Comparison of ENCODE assay signal across 18 mouse cellular contexts in genomic region chr17:8870848-8871247, GRCm38 (mm10).
DNase-seq lines count a peak whose midpoint lies in the region; ATAC-seq lines count a peak whose summit lies in the region.
"Had no signal": no experiment of that assay in that cellular context is flagged by ENCODE, and none has a peak within 500 bp of the region (broad histone marks: within the 10 kb centered on the region; RNA-seq: fewer than 3 reads in every experiment).

No protein-coding gene starts in this region.

- H3K27ac ChIP-seq in hindbrain, embryonic 14.5 days = no peak overlapping the region
- no peak overlapping the region for H3K27ac ChIP-seq in forebrain, embryonic 15.5 days (replicated peaks)
- H3K27ac ChIP-seq: embryonic facial prominence, embryonic 10.5 days; embryonic facial prominence, embryonic 12.5 days; forebrain, embryonic 13.5 days had no signal

- no peaks in the 10 kb centered on the region for H3K36me3 ChIP-seq in megakaryocyte, embryonic 14.5 days (replicated peaks; ENCODE audit: low read length)
- H3K36me3 ChIP-seq in hindbrain, embryonic 14.5 days (replicated peaks; ENCODE audit: control insufficient read depth, insufficient read depth) = no peaks in the 10 kb centered on the region
- H3K36me3 ChIP-seq in forebrain, embryonic 15.5 days = 0 out of 2 replicates have a peak, but pooled peaks cover 3% of the 10 kb centered on the region
- H3K36me3 ChIP-seq: embryonic facial prominence, embryonic 10.5 days; embryonic facial prominence, embryonic 12.5 days had no signal

- no peak overlapping the region for H3K9ac ChIP-seq in hindbrain, embryonic 14.5 days
- no peak overlapping the region for H3K9ac ChIP-seq in forebrain, embryonic 15.5 days (replicated peaks)
- H3K9ac ChIP-seq: embryonic facial prominence, embryonic 12.5 days; forebrain, embryonic 13.5 days had no signal

- H3K9me3 ChIP-seq in megakaryocyte, embryonic 14.5 days = no peaks in the 10 kb centered on the region
- H3K9me3 ChIP-seq in hindbrain, embryonic 14.5 days (ENCODE audit: control insufficient read depth, low read length) = no peaks in the 10 kb centered on the region
- H3K9me3 ChIP-seq in forebrain, embryonic 15.5 days = no peaks in the 10 kb centered on the region
- H3K9me3 ChIP-seq: embryonic facial prominence, embryonic 10.5 days; embryonic facial prominence, embryonic 12.5 days; forebrain, embryonic 13.5 days had no signal

- peak; percentile 39 for DNase-seq in adrenal gland, postnatal 14 days
- no peak for DNase-seq in adrenal gland, adult 8-10 months
- peak; percentile 32 for DNase-seq in adipocyte (ENCODE audit: low spot score)
- no peak for DNase-seq in hindbrain, embryonic 14.5 days (ENCODE audit: low spot score)
- DNase-seq: cerebellum, adult 11-12 months; cerebellum, adult 2 months; cerebellum, adult 9-10 months; cerebellum, postnatal 10 days; cerebellum, postnatal 25 days had no signal

- H3K27me3 ChIP-seq in megakaryocyte, embryonic 14.5 days (replicated peaks) = no peaks in the 10 kb centered on the region
- H3K27me3 ChIP-seq in hindbrain, embryonic 14.5 days (ENCODE audit: control insufficient read depth, insufficient read depth, low read length) = no peaks in the 10 kb centered on the region
- no peaks in the 10 kb centered on the region for H3K27me3 ChIP-seq in forebrain, embryonic 15.5 days
- H3K27me3 ChIP-seq: embryonic facial prominence, embryonic 12.5 days; forebrain, embryonic 13.5 days; Patski had no signal

- no peak overlapping the region for H3K4me2 ChIP-seq in hindbrain, embryonic 14.5 days (replicated peaks)
- H3K4me2 ChIP-seq in forebrain, embryonic 15.5 days (replicated peaks) = no peak overlapping the region
- H3K4me2 ChIP-seq: embryonic facial prominence, embryonic 12.5 days; forebrain, embryonic 13.5 days had no signal

- WGBS in hindbrain, embryonic 14.5 days = 85% methylated on average over 7 of the region's 7 CpGs
- WGBS in forebrain, embryonic 15.5 days = 81% methylated on average over 7 of the region's 7 CpGs

- peak overlapping the region; percentile 69 for H3K4me3 ChIP-seq in megakaryocyte, embryonic 14.5 days (replicated peaks)
- no peak overlapping the region for H3K4me3 ChIP-seq in hindbrain, embryonic 14.5 days (replicated peaks; ENCODE audit: low read length)
- H3K4me3 ChIP-seq in forebrain, embryonic 15.5 days = no peak overlapping the region
- H3K4me3 ChIP-seq: embryonic facial prominence, embryonic 10.5 days; embryonic facial prominence, embryonic 12.5 days; forebrain, embryonic 13.5 days had no signal

- ATAC-seq in megakaryocyte, adult 5-6 weeks (ENCODE audit: poor library complexity, severe bottlenecking) = no peak
- ATAC-seq in hindbrain, embryonic 14.5 days (ENCODE audit: low FRiP score) = no peak
- no peak for ATAC-seq in forebrain, embryonic 15.5 days (replicated peaks)
- ATAC-seq: activated CD4-positive, CD25-positive, alpha-beta regulatory T cell, adult 4 months; forebrain, embryonic 13.5 days; forebrain, embryonic 16.5 days; Patski had no signal

- H3K4me1 ChIP-seq in megakaryocyte, embryonic 14.5 days = peaks cover 85% of the 10 kb centered on the region
- H3K4me1 ChIP-seq in hindbrain, embryonic 14.5 days (replicated peaks; ENCODE audit: control insufficient read depth, insufficient read depth, low read length) = peaks cover 6% of the 10 kb centered on the region
- H3K4me1 ChIP-seq in forebrain, embryonic 15.5 days = peaks cover 17% of the 10 kb centered on the region

Comparison
In these comparisons a context has a peak if more than half of its experiments do, and no peak if none do; other contexts are left out.
1. DNase-seq: peak in adrenal gland, postnatal 14 days (single experiment) and adipocyte (single experiment); none in adrenal gland, adult 8-10 months (single experiment) and hindbrain, embryonic 14.5 days (single experiment).